Mouse (Mus musculus) small intestine, adult 2 months (tissue): ENCODE measurements at regions not wholly inside any gene's neighbourhood (a gene's known extent, or its start where the extent isn't known, plus 50 kb on each side); places are given as distances from the start of the nearest gene placed in this dataset.

Source experiments
- H3K27ac ChIP-seq: fragments of 200-500 bp; 2 replicates; pipeline ENCODE4 v1.5.1; 2012; ENCODE audit warnings: low read depth, low read length, control low read depth, inconsistent platforms; ENCODE audit not compliant: insufficient read depth
- H3K27me3 ChIP-seq: fragments of 200-500 bp; 2 replicates; pipeline ENCODE4 v1.6.1; 2012; ENCODE audit warnings: mild to moderate bottlenecking, moderate library complexity, low read length, inconsistent platforms; ENCODE audit not compliant: control insufficient read depth, insufficient read depth
- H3K36me3 ChIP-seq: fragments of 200-500 bp; 2 replicates; pipeline ENCODE4 v1.6.1; 2012; ENCODE audit warnings: mild to moderate bottlenecking, low read length, control low read depth, inconsistent platforms; ENCODE audit not compliant: control insufficient read depth, insufficient read depth
- H3K4me1 ChIP-seq: fragments of 200-500 bp; 2 replicates; pipeline ENCODE4 v1.6.1; 2012; ENCODE audit warnings: low read length, inconsistent platforms, mixed read lengths; ENCODE audit not compliant: control insufficient read depth, insufficient read depth, insufficient read length
- H3K4me3 ChIP-seq: fragments of 200-500 bp; 2 replicates; pipeline ENCODE4 v1.5.1; 2012; ENCODE audit warnings: low read depth, mild to moderate bottlenecking, control low read depth, inconsistent platforms, low read length, moderate library complexity
- CTCF ChIP-seq: fragments of 200-500 bp; IDR thresholded peaks from 2 replicates; pipeline ENCODE4 v1.5.1; 2012; ENCODE audit warnings: low read depth, mild to moderate bottlenecking, control low read depth, inconsistent platforms, low read length, moderate library complexity, mixed read lengths; ENCODE audit not compliant: insufficient replicate concordance, insufficient read length; ENCODE audit errors: extremely low read depth
- POLR2A ChIP-seq: fragments of 200-500 bp; IDR thresholded peaks from 2 replicates; pipeline ENCODE4 v1.6.1; 2012; ENCODE audit warnings: low read depth, mild to moderate bottlenecking, control low read depth, inconsistent platforms, low read length, moderate library complexity
- WGBS: fragments of 180-500 bp; shearing (Covaris S2); methylation state at CpG from one replicate; pipeline ENCODE4 v1.1.7; 2018; 5-methylcytosine and 5-hydroxymethylcytosine counted together

DNA sequence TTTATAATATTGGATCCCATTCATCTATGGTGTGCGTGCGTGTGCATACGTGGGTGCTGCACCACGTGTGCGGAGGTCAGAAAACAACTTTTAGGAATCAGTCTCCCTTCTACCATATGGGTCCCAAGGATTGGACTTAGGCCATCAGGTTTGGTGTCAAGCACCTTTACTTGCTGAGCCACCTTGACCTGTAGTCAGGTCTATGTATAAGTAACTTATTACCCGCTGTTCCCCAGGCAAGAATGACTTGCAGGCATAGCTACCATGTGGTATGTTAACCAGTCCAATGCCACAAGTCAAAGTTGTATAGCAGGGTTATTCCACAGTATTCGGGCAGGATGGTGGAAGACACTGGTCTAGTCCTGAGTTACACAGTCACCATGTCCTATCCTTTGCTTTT, 62.5 kb downstream of the Hoxa1 start:
- 96% methylated on average over 7 of the region's 7 CpGs for WGBS
- H3K27me3 ChIP-seq = no peaks in the 10 kb centered on the region
- TF ChIP-seq CTCF = no peak
- TF ChIP-seq POLR2A = no peak
- H3K36me3 ChIP-seq = no peaks in the 10 kb centered on the region
- no peak overlapping the region for H3K27ac ChIP-seq
- no peak overlapping the region for H3K4me3 ChIP-seq
- peaks cover 3% of the 10 kb centered on the region; the same call in 1 of the 2 replicates for H3K4me1 ChIP-seq

DNA sequence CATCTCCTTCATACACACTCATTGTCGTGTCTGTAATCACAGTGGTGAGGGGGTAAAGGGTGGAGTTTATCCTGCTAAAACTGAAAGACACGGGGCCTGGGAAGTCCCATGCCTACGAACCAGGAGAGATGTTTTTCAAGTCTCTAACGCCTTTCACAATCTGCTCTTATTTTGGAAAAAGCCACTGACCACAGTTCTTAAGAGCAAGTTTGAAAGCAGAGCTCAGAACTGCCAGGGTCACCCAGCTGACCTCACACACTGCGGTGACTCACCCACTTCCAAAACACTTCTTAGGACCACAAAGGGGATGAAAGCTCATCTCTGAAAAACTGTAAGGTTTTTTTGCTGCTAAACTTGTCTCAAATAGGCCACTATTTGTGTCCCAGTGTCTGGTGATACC, 66.7 kb downstream of the Hoxa1 start:
- Histone ChIP-seq H3K27ac (peak overlapping the region; percentile 43), H3K27me3 (no peaks in the 10 kb centered on the region), H3K4me3 (no peak overlapping the region), H3K4me1 (peaks cover 3% of the 10 kb centered on the region; the same call in 1 of the 2 replicates), H3K36me3 (no peaks in the 10 kb centered on the region)
- WGBS = 17% methylated on average over 5 of the region's 5 CpGs
- no peak for TF ChIP-seq POLR2A
- no peak for TF ChIP-seq CTCF

GRCm38 (mm10) chr6:52085932-52086643, 72.0 kb downstream of the Hoxa1 start:
- Histone ChIP-seq H3K36me3 (no peaks in the 10 kb centered on the region), H3K27me3 (no peaks in the 10 kb centered on the region), H3K4me3 (no peak overlapping the region), H3K27ac (no peak overlapping the region), H3K4me1 (no peaks in the 10 kb centered on the region; the same call in 1 of the 2 replicates)
- TF ChIP-seq CTCF (no peak), POLR2A (no peak)
- 75% methylated on average over 17 of the region's 17 CpGs for WGBS

DNA sequence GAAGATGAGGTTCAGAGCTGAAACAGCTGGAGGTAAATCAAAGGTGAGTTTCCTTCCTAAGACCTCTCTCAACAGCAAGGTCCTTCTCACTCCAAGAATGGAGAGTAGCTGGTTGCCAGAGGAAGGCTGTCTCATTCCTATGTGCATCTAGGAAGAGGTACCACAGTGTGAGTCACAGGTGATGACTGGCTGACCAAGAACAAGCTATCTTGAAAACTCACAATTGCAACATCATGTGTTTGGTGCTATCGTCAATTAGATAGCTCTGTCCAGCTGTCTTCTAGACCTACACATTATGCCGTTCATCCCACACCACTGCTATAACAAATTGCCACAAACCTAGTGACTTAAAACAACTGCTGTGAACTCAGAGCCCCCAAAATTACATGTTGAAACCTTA, 72.3 kb upstream of the Skap2 start:
- H3K4me1 ChIP-seq = no peaks in the 10 kb centered on the region
- no peak overlapping the region for H3K4me3 ChIP-seq
- WGBS = 92% methylated on average over 2 of the region's 2 CpGs
- TF ChIP-seq CTCF (no peak), POLR2A (no peak)
- no peaks in the 10 kb centered on the region for H3K36me3 ChIP-seq
- H3K27ac ChIP-seq = no peak overlapping the region
- H3K27me3 ChIP-seq = no peaks in the 10 kb centered on the region

GRCm38 (mm10) chr6:52079501-52079900, 67.2 kb upstream of the Skap2 start:
- WGBS = 46% methylated on average over 7 of the region's 7 CpGs
- Histone ChIP-seq H3K27ac (no peak overlapping the region), H3K4me1 (peaks cover 3% of the 10 kb centered on the region; the same call in 1 of the 2 replicates), H3K36me3 (no peaks in the 10 kb centered on the region), H3K27me3 (no peaks in the 10 kb centered on the region), H3K4me3 (no peak overlapping the region)
- no peak for TF ChIP-seq POLR2A
- TF ChIP-seq CTCF = no peak

- H3K4me1 ChIP-seq = peaks cover 3% of the 10 kb centered on the region; the same call in 1 of the 2 replicates
- H3K27me3 ChIP-seq = no peaks in the 10 kb centered on the region
- H3K27ac ChIP-seq = no peak overlapping the region
- 59% methylated on average over 12 of the region's 12 CpGs for WGBS
- no peak overlapping the region for H3K4me3 ChIP-seq
- no peak for TF ChIP-seq POLR2A
- no peak for TF ChIP-seq CTCF
- no peaks in the 10 kb centered on the region for H3K36me3 ChIP-seq
These were observed 66.4 kb upstream of the Skap2 start for GRCm38 (mm10) chr6:52078530-52079340.
